Mouse (Mus musculus) adrenal gland, postnatal 25 days (tissue): Measurements from ENCODE around the gene 1700001C02Rik. TPM values are rescaled to one million over a fixed set of nuclear protein-coding genes. Genes with fewer than 3 reads are reported as not detected.
A peak's percentile ranks its signal among the peaks of the same experiment; 100 is the strongest.

Experiments used
- DNase-seq: peaks from one replicate; pipeline ENCODE4 v3.0.0; 2021; ENCODE audit warnings: mixed read lengths
- long read RNA-seq: library from polyadenylated mRNA; stranded (forward); transcript quantifications from one replicate; pipeline ENCODE4 v2.0.0, GENCODE M21; 2021
- total RNA-seq: library from RNA; stranded (reverse); gene quantifications from 2 replicates; pipeline ENCODE4 v1.2.3, GENCODE M21; 2021

Gene 1700001C02Rik
- total RNA-seq = not detected in 2 replicates
- long read RNA-seq = 0 reads

GRCm38 (mm10) chr5:30465861-30466260 is at the start of gene 1700001C02Rik:
Gene 1700001C02Rik (plus strand): TSS chr5:30466047.
- no peak for DNase-seq

- no peak for DNase-seq
Measured at GRCm38 (mm10) chr5:30416665-30417064, 49.2 kb upstream of the 1700001C02Rik start.

- no peak for DNase-seq
Measured at GRCm38 (mm10) chr5:30423121-30423520, 42.7 kb upstream of the 1700001C02Rik start.

DNA sequence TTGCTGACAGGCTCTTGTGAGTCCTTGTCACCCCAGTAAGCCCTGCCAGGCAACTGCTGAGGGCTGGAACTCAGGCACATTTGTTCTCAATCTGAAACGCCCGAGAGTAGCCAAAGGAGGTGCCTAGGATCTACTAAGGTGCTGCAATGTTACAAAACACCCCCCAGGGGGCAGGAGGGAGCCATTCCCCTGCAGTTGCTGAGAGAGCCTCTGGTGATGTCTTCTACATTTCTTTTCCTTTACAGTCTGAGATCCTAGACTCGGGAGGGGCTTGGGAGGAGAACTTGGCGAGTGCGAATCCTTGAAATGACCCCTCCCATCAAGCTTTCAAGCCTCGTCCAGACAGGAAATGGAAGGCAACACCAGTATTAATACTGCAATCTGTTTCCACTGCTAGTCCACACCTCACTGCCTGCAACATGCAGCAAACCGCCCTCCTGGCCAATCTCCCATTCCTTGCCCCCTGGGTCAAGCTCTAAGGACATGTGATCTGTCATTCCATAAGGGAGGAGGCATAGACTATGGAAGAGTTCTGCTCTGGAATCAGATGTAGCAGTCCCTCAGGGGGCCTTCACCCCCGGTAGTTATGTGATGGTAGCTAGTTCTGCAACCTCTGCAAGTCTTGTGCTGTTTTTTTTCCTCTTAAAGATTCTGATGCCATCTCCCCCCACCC is 42.1 kb upstream of the 1700001C02Rik start:
- peak; percentile 67 for DNase-seq

- no peak for DNase-seq
Measured at GRCm38 (mm10) chr5:30427406-30427805, 38.4 kb upstream of the 1700001C02Rik start.

DNA sequence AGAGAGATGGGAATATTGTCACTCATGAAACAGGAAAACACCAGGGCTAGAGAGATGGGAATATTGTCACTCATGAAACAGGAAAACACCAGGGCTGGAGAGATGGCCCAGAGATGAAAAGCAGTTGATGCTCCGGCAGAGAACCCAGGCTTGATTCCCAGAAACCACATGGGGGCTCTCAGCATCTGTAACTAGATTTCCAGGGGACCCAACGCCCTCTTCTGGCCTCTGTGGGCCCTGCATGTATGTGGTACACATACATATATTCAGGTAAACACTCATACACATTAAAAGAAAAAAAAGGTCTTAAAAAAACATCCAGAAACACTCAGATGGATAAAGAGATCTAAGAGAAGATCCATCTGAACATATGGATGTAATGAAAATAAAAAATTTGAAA is 26.9 kb upstream of the 1700001C02Rik start:
- DNase-seq = no peak

DNA sequence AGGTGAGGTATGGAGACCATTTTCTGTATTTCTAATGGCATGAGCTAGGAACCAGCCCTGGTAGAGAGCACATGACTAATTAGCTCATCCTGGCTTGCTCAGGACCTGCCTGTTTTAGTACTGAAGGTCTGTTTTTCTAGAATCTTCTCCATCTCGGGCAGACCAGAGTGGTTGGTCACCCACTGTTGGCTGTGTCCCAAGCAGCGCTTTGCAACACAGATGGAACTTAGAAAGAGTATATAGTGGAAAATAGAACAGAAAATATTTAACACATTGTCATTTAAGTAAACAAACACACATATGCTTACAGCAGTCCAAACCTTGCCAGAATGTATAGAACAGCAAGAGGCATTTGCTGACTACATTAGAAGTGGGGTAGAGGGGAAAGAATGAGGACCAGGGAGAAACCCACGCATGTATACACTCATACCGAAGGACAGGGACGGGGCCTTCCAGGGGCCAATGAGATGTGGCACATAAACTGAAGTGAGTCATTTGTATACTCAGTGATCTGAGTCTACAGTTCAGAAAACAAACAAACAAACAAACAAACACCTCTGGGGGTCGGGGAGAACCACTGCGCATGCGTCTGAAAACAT is 25.4 kb upstream of the 1700001C02Rik start:
- DNase-seq = no peak

- no peak for DNase-seq
Measured at GRCm38 (mm10) chr5:30442196-30442595, 23.7 kb upstream of the 1700001C02Rik start.

- DNase-seq = no peak
Measured at GRCm38 (mm10) chr5:30444327-30444895, 21.4 kb upstream of the 1700001C02Rik start.

DNA sequence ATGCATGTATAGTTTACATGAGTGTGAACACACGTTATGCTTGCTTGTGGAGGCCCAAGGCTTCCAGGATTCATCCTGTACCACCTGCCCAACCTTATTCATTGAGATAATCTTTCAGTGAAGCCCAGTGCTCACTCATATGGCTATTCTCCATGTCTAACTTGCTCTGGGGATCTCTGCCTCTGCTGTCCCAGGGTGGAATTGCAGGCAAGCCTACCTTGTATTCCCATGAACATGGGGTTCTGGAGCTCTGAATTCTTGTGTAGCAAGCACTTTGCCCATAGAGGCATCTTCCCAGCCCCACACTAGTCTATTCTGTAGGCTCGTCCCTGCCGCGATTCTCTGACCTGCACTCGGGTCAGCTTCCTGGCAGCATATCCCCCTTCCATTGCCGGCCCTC is 9.8 kb upstream of the 1700001C02Rik start:
- DNase-seq = no peak

DNA sequence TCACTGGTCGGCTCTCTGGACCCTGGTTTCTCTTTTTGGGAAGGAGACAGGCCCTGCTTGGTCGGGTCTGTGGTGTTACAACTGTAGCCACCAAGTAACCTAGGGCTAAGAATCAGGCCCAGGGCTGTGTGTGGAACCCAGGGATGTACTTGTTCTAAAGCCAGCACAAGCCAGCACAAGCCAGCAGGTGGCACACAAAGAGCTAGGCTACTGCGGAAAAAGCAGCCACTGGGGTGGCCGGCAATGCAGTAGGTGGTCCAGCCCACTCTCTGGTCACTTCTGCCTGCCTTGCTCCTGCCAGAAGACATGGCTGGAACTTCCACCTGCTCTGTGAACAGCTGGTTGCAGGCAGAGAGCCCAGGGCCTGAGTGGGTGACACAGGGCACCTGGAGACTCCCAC is 5.7 kb upstream of the 1700001C02Rik start:
- DNase-seq = no peak

GRCm38 (mm10) chr5:30461821-30462220 is 4.0 kb upstream of the 1700001C02Rik start, which contains the start of gene Otof:
Gene Otof (minus strand): TSS chr5:30461932.
- peak; percentile 20 for DNase-seq

GRCm38 (mm10) chr5:30466315-30466714 is 468 bp downstream of the 1700001C02Rik start:
- no peak for DNase-seq

DNA sequence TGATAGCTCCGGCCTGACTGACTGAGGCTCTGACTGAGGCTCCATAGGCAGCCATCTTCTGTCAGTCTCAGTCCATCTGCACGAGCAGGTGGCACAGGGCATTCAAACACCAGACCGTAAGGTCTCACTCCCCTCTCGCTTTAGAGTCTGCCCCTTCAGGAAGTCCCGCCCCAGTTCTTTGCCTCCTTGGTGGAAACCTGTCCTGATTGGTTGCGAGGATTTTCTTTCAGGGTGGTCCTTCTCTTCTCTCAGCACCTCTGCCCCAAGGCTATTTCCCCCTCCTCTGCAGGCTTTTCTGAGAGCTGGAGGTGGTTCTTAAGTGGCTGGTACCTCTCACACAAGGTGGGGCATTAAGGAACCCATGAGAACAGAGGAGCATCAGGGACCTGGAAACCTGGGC is 4.6 kb downstream of the 1700001C02Rik start:
- DNase-seq = no peak

DNA sequence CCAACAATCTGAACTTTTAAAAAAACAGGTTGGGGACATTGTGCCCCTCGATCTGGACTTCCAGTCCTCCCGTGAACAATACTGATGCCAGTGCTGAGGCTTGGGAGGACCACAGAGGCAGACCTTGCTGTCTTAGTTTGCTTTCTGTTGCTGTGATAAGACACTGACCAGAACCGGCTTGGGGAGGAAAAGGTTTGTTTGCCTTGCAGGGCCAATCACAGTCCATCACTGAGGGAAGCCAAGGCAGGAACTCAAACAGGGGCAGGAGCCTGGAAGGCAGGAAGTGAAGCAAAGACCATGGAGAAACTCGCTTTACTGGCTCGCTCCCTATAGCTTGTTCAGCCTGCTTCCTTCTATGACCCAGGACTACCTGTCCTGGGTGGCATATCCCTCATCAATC is 6.3 kb downstream of the 1700001C02Rik start:
- DNase-seq = no peak

DNA sequence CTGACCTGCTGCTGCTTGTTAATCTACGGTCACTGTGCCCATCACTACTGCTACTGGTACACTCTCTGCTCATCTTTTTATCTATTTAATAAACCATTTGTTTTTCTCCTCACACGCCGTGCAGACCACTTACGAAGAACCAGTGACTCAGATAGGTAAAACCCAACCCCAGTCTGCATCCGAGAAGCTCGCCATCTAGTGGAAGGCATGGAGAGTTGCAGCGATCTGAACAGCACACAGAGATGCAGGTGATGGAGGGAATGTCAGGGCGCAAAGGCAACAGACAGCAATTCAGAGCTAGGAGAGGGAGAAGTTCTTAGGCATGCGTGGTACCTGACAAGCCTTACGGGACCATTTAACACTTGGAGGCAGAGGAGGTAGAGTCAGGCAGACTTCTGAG is 10.7 kb downstream of the 1700001C02Rik start:
- no peak for DNase-seq

- peak; percentile 69 for DNase-seq
Measured at GRCm38 (mm10) chr5:30482319-30482718, 16.5 kb downstream of the 1700001C02Rik start.

GRCm38 (mm10) chr5:30483533-30483932 is 17.7 kb downstream of the 1700001C02Rik start:
- DNase-seq = peak; percentile 12

DNA sequence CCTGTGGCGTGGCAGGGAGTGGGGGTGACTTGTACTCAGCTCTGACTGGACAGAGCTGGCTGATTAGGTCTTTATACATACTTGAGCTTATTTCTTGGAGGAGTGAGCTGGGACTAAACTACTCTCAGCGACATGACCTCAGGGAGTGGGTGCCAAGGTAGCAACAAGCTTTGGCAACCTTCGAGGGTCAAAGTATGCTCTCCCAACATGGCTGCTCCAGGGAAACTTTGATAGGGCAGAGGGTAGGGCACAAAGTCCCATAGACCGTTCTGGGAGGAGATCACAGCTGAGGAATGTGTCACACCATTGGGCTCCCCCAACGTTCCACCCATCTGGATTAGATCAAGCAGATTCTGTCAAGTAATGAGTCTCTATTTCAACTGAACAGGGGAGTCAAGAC is 18.7 kb downstream of the 1700001C02Rik start:
- no peak for DNase-seq

DNA sequence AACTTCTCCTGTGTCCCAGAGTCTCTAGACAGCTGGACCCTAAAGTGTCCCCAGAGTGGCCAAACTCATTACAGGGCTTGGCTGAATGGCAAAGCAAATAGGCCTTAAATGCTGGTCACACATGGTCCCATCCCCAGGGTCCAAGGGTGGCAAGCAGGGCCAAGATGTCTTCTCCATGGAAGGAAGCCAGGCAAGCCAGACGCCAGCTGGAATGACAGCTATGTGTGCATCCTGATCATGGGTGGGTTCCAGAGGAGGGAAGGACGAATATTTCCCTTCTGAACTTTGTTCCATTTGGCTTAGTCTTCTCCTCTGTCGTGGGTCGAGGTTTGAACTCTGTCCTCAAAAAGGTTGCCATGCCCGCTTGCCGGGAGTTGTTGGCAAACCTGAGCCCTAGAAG is 19.3 kb downstream of the 1700001C02Rik start:
- peak; percentile 16 for DNase-seq

DNA sequence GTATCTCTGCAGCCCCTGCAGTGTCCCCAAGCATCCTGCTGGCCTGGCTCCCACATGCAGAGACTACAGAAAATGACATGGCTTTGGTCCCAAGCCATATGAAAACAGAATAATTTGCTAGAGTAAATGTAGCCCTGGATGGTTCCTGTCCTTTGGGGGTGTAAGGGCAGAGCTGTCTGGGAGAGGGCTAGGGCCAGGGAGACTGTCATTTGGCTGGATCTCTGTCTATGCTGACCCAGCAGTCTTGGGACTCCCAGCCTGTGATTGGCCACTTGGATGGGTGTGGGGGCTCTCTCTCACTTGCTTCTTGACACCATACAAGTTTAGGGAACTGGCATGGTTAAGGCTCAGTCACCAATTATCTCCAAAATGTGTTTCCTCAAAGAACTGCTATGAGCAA is 24.4 kb downstream of the 1700001C02Rik start:
- DNase-seq = no peak

- DNase-seq = no peak
Measured at GRCm38 (mm10) chr5:30490845-30491244, 25.0 kb downstream of the 1700001C02Rik start.

- no peak for DNase-seq
Measured at GRCm38 (mm10) chr5:30493723-30494122, 27.9 kb downstream of the 1700001C02Rik start.

- no peak for DNase-seq
Measured at GRCm38 (mm10) chr5:30494606-30495005, 28.8 kb downstream of the 1700001C02Rik start.
